Mouse (Mus musculus): ENCODE data around the gene Baiap2l1. TPM values are rescaled to one million over a fixed set of nuclear protein-coding genes. Genes with fewer than 3 reads are reported as not detected.
A peak's percentile ranks its signal among the peaks of the same experiment; 100 is the strongest.

Baiap2l1 gene
- polyA plus RNA-seq, 1 experiment from 2014 or later, result 3.1 TPM

- Histone ChIP-seq H3K4me1 (peaks cover 35% of the 10 kb centered on the region), H3K36me3 (peaks cover 28% of the 10 kb centered on the region), H3K9ac (no peak overlapping the region), H3K27me3 (replicated peaks) (no peaks in the 10 kb centered on the region), H3K9me3 (no peaks in the 10 kb centered on the region), H3K4me2 (replicated peaks) (no peak overlapping the region), H3K27ac (no peak overlapping the region), H3K4me3 (no peak overlapping the region)
- no peak for ATAC-seq (ENCODE audit: low FRiP score, low read depth)
- 87% methylated on average over 8 of the region's 8 CpGs for WGBS
Observed at GRCm38 (mm10) chr5:144260464-144260863, 97.4 kb downstream of the Baiap2l1 start.

- Histone ChIP-seq H3K9me3 (no peaks in the 10 kb centered on the region), H3K4me1 (peaks cover 40% of the 10 kb centered on the region), H3K27ac (no peak overlapping the region), H3K27me3 (replicated peaks) (no peaks in the 10 kb centered on the region), H3K9ac (0 out of 2 replicates have a peak overlapping the region, but pooled peaks have one; percentile 96), H3K4me2 (replicated peaks) (peak overlapping the region; percentile 88), H3K36me3 (peaks cover 18% of the 10 kb centered on the region), H3K4me3 (no peak overlapping the region)
- ATAC-seq (ENCODE audit: low FRiP score, low read depth), result no peak
- WGBS, result 77% methylated on average over 6 of the region's 6 CpGs
Observed at GRCm38 (mm10) chr5:144259228-144259627, 98.7 kb downstream of the Baiap2l1 start.

- WGBS, result 21% methylated on average over 2 of the region's 2 CpGs
- Histone ChIP-seq H3K27ac (no peak overlapping the region), H3K36me3 (peaks cover 18% of the 10 kb centered on the region), H3K9me3 (no peaks in the 10 kb centered on the region), H3K4me1 (peaks cover 40% of the 10 kb centered on the region), H3K9ac (peak overlapping the region; percentile 96; the same call in 1 of the 2 replicates), H3K4me2 (replicated peaks) (peak overlapping the region; percentile 88), H3K27me3 (replicated peaks) (no peaks in the 10 kb centered on the region), H3K4me3 (no peak overlapping the region)
- no peak for ATAC-seq (ENCODE audit: low FRiP score, low read depth)
Observed at GRCm38 (mm10) chr5:144258687-144259086, 99.2 kb downstream of the Baiap2l1 start.

- Histone ChIP-seq H3K4me2 (replicated peaks) (peak overlapping the region; percentile 88), H3K9ac (peak overlapping the region; percentile 96), H3K27ac (no peak overlapping the region), H3K9me3 (no peaks in the 10 kb centered on the region), H3K4me1 (peaks cover 40% of the 10 kb centered on the region), H3K36me3 (peaks cover 15% of the 10 kb centered on the region), H3K27me3 (replicated peaks) (no peaks in the 10 kb centered on the region), H3K4me3 (no peak overlapping the region; the same call in 1 of the 2 replicates)
- WGBS, result 55% methylated on average over 14 of the region's 14 CpGs
- no peak for ATAC-seq (ENCODE audit: low FRiP score, low read depth)
Observed at GRCm38 (mm10) chr5:144258131-144258611, 99.7 kb downstream of the Baiap2l1 start.

- H3K36me3 ChIP-seq, result peaks cover 11% of the 10 kb centered on the region; the same call in 1 of the 2 replicates
- 79% methylated on average over 3 of the region's 3 CpGs for WGBS
- H3K4me3 ChIP-seq, result peak overlapping the region; percentile 99
- peak overlapping the region; percentile 96 for H3K9ac ChIP-seq
- H3K27me3 ChIP-seq (replicated peaks), result no peaks in the 10 kb centered on the region
- H3K27ac ChIP-seq, result 0 out of 2 replicates have a peak overlapping the region, but pooled peaks have one; percentile 20
- peak overlapping the region; percentile 88 for H3K4me2 ChIP-seq (replicated peaks)
- H3K9me3 ChIP-seq, result no peaks in the 10 kb centered on the region
- no peak for ATAC-seq (ENCODE audit: low FRiP score, low read depth)
- H3K4me1 ChIP-seq, result peaks cover 40% of the 10 kb centered on the region
Observed at GRCm38 (mm10) chr5:144257451-144258110, 100.3 kb downstream of the Baiap2l1 start.

- WGBS, result 42% methylated on average over 1 of the region's 1 CpGs
Observed at GRCm38 (mm10) chr5:144256888-144257287, 101.0 kb downstream of the Baiap2l1 start.

GRCm38 (mm10) chr5:144256541-144256870 lies 101.4 kb downstream of the Baiap2l1 start:
- Histone ChIP-seq H3K9me3 (no peaks in the 10 kb centered on the region), H3K36me3 (peaks cover 8% of the 10 kb centered on the region; the same call in 1 of the 2 replicates), H3K4me2 (replicated peaks) (peak overlapping the region; percentile 88), H3K27me3 (replicated peaks) (no peaks in the 10 kb centered on the region), H3K4me1 (peaks cover 40% of the 10 kb centered on the region), H3K9ac (peak overlapping the region; percentile 96), H3K4me3 (peak overlapping the region; percentile 99), H3K27ac (peak overlapping the region; percentile 20; the same call in 1 of the 2 replicates)
- ATAC-seq (ENCODE audit: low FRiP score, low read depth), result no peak
- 14% methylated on average over 7 of the region's 7 CpGs for WGBS

More at GRCm38 (mm10) chr5:144256888-144257287, 101.0 kb downstream of the Baiap2l1 start:
- peak overlapping the region; percentile 88 for H3K4me2 ChIP-seq (replicated peaks)
- H3K27me3 ChIP-seq (replicated peaks), result no peaks in the 10 kb centered on the region
- H3K9me3 ChIP-seq, result no peaks in the 10 kb centered on the region
- no peak for ATAC-seq (ENCODE audit: low FRiP score, low read depth)
- 0 out of 2 replicates have a peak overlapping the region, but pooled peaks have one; percentile 20 for H3K27ac ChIP-seq
- peak overlapping the region; percentile 99 for H3K4me3 ChIP-seq
- peak overlapping the region; percentile 96 for H3K9ac ChIP-seq
- peaks cover 11% of the 10 kb centered on the region; the same call in 1 of the 2 replicates for H3K36me3 ChIP-seq
- H3K4me1 ChIP-seq, result peaks cover 40% of the 10 kb centered on the region

GRCm38 (mm10) chr5:144255632-144256540 lies 102.0 kb downstream of the Baiap2l1 start:
- Histone ChIP-seq H3K4me1 (peaks cover 40% of the 10 kb centered on the region), H3K4me2 (replicated peaks) (peak overlapping the region; percentile 88), H3K36me3 (peaks cover 8% of the 10 kb centered on the region; the same call in 1 of the 2 replicates), H3K9ac (peak overlapping the region; percentile 96), H3K9me3 (no peaks in the 10 kb centered on the region), H3K27me3 (replicated peaks) (no peaks in the 10 kb centered on the region), H3K4me3 (peak overlapping the region; percentile 99), H3K27ac (peak overlapping the region; percentile 82)
- under 1% methylated on average over 34 of the region's 40 CpGs for WGBS
- ATAC-seq (ENCODE audit: low FRiP score, low read depth), result peak; percentile 60

GRCm38 (mm10) chr5:144254811-144255631 lies 102.9 kb downstream of the Baiap2l1 start:
- whole genome bisulfite sequencing, result 1% methylated on average over 72 of the region's 84 CpGs
- Histone ChIP-seq H3K9me3 (no peaks in the 10 kb centered on the region; the same call in 1 of the 2 replicates), H3K4me1 (peaks cover 40% of the 10 kb centered on the region), H3K36me3 (peaks cover 8% of the 10 kb centered on the region; the same call in 1 of the 2 replicates), H3K9ac (peak overlapping the region; percentile 96), H3K4me2 (replicated peaks) (peak overlapping the region; percentile 88), H3K27me3 (replicated peaks) (no peaks in the 10 kb centered on the region), H3K27ac (peak overlapping the region; percentile 82), H3K4me3 (peak overlapping the region; percentile 99)
- ATAC-seq (ENCODE audit: low FRiP score, low read depth), result peak; percentile 74

- peak; percentile 15; the same call in 1 of the 2 replicates for ATAC-seq (ENCODE audit: low FRiP score, low read depth)
- Histone ChIP-seq H3K4me3 (peak overlapping the region; percentile 99), H3K27me3 (replicated peaks) (no peaks in the 10 kb centered on the region), H3K9me3 (no peaks in the 10 kb centered on the region; the same call in 1 of the 2 replicates), H3K4me2 (replicated peaks) (peak overlapping the region; percentile 88), H3K36me3 (peaks cover 8% of the 10 kb centered on the region; the same call in 1 of the 2 replicates), H3K27ac (no peak overlapping the region), H3K9ac (peak overlapping the region; percentile 96; the same call in 1 of the 2 replicates), H3K4me1 (peaks cover 35% of the 10 kb centered on the region)
- 61% methylated on average over 16 of the region's 16 CpGs for WGBS
Observed at GRCm38 (mm10) chr5:144254122-144254810, 103.6 kb downstream of the Baiap2l1 start.

GRCm38 (mm10) chr5:144253212-144253611 lies 104.7 kb downstream of the Baiap2l1 start:
- no peak overlapping the region for H3K9ac ChIP-seq
- no peak for ATAC-seq (ENCODE audit: low FRiP score, low read depth)
- H3K4me2 ChIP-seq (replicated peaks), result no peak overlapping the region
- H3K36me3 ChIP-seq, result no peaks in the 10 kb centered on the region; the same call in 1 of the 2 replicates
- no peak overlapping the region for H3K4me3 ChIP-seq
- H3K27ac ChIP-seq, result no peak overlapping the region
- no peaks in the 10 kb centered on the region; the same call in 1 of the 2 replicates for H3K9me3 ChIP-seq
- 74% methylated on average over 4 of the region's 4 CpGs for WGBS
- H3K4me1 ChIP-seq, result peaks cover 25% of the 10 kb centered on the region
- no peaks in the 10 kb centered on the region for H3K27me3 ChIP-seq (replicated peaks)
